Mouse (Mus musculus) testis, postnatal 10 days (tissue): Measurements from ENCODE around the gene Myom3.
A peak's percentile ranks its signal among the peaks of the same experiment; 100 is the strongest.

Source experiments
- DNase-seq: peaks from one replicate; pipeline ENCODE4 v3.0.0; 2021; ENCODE audit warnings: low spot score

Gene Myom3

GRCm38 (mm10) chr4:135761569-135761968 lies 2.1 kb downstream of the Myom3 start:
- DNase-seq = no peak

GRCm38 (mm10) chr4:135762251-135762906 lies 2.9 kb downstream of the Myom3 start:
- DNase-seq = peak; percentile 89

- no peak for DNase-seq
Observed at GRCm38 (mm10) chr4:135764700-135765099, 5.2 kb downstream of the Myom3 start.

- no peak for DNase-seq
Observed at GRCm38 (mm10) chr4:135765707-135766106, 6.2 kb downstream of the Myom3 start.

GRCm38 (mm10) chr4:135766976-135767375 lies 7.5 kb downstream of the Myom3 start:
- DNase-seq = no peak

GRCm38 (mm10) chr4:135768572-135769526 lies 9.3 kb downstream of the Myom3 start:
- peak; percentile 72 for DNase-seq

GRCm38 (mm10) chr4:135770611-135771305 lies 11.2 kb downstream of the Myom3 start:
- DNase-seq = no peak

GRCm38 (mm10) chr4:135771592-135771991 lies 12.1 kb downstream of the Myom3 start:
- no peak for DNase-seq

- no peak for DNase-seq
Observed at GRCm38 (mm10) chr4:135772671-135773070, 13.2 kb downstream of the Myom3 start.

- no peak for DNase-seq
Observed at GRCm38 (mm10) chr4:135774496-135774895, 15.0 kb downstream of the Myom3 start.

- DNase-seq = no peak
Observed at GRCm38 (mm10) chr4:135776850-135777249, 17.3 kb downstream of the Myom3 start.

GRCm38 (mm10) chr4:135779661-135780060 lies 20.1 kb downstream of the Myom3 start:
- no peak for DNase-seq

GRCm38 (mm10) chr4:135780255-135780654 lies 20.7 kb downstream of the Myom3 start:
- DNase-seq = no peak

GRCm38 (mm10) chr4:135781304-135781703 lies 21.8 kb downstream of the Myom3 start:
- DNase-seq = no peak

GRCm38 (mm10) chr4:135786581-135786980 lies 27.1 kb downstream of the Myom3 start:
- DNase-seq = no peak

GRCm38 (mm10) chr4:135787271-135787670 lies 27.8 kb downstream of the Myom3 start:
- no peak for DNase-seq

- no peak for DNase-seq
Observed at GRCm38 (mm10) chr4:135789135-135789534, 29.6 kb downstream of the Myom3 start.

- no peak for DNase-seq
Observed at GRCm38 (mm10) chr4:135792821-135793220, 33.3 kb downstream of the Myom3 start.

GRCm38 (mm10) chr4:135797931-135798330 lies 38.4 kb downstream of the Myom3 start:
- DNase-seq = peak; percentile 82

- peak; percentile 95 for DNase-seq
Observed at GRCm38 (mm10) chr4:135801543-135801942, 42.0 kb downstream of the Myom3 start.

- DNase-seq = peak; percentile 71
Observed at GRCm38 (mm10) chr4:135803299-135803698, 43.8 kb downstream of the Myom3 start.

GRCm38 (mm10) chr4:135804169-135804568 lies 44.7 kb downstream of the Myom3 start:
- DNase-seq = no peak

GRCm38 (mm10) chr4:135814896-135815295 lies 55.4 kb downstream of the Myom3 start:
- no peak for DNase-seq
